ENCODE assay signal across 8 mouse cellular contexts in the genomic region with DNA sequence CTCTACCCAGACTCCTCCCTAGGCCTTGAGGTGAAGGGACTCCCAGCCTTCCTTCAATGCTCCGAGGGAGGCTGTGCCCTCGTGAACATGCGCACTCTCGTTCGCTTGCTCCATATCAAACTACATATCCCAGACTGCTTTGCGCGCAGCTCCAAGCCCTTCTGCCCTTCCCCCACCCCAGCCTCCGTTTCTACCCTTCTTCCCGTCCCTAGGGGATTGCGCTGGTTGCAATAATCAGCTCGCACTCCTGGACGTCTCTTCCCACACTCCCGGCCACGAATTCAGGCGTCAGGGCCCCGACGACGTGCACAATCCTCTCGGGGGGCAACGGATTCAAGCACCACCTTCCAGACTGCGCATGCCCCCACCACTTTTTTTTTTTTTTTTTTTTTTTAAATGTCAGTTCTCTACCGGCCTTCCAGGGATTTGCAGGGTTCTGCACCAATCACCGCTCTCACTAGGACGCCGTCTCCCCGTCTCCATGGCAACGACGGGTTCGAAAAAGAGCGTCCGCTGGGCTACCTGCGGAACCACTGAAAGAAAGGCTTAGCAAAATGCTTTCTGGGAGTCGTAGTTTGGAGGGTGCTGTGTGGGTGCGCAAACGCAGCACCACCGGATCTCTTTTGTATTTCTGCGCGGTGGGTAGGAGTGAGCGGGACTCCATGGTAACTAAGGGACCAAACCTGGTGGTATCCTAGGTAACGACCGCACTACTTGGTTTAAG. TPM values are rescaled to one million over a fixed set of nuclear protein-coding genes. Genes with fewer than 3 reads are reported as not detected.
DNase-seq lines count a peak whose midpoint lies in the region; ATAC-seq and TF ChIP-seq lines count a peak whose summit lies in the region.

Gene Mzf1, minus strand, starts transcription at position 478 of the 724 bp plus-strand sequence.

- ATAC-seq in forebrain, embryonic 15.5 days (replicated peaks), result peak; percentile 96
- ATAC-seq in neutrophil, adult 5-6 weeks (ENCODE audit: extremely low read depth, insufficient number of reproducible peaks, low FRiP score, poor library complexity, severe bottlenecking), result peak; percentile 90

- H3K27me3 ChIP-seq in forebrain, embryonic 15.5 days, result no peaks in the 10 kb centered on the region

- H3K4me2 ChIP-seq in forebrain, embryonic 15.5 days (replicated peaks), result peak within 1 kb of the TSS; percentile 59

- H3K4me1 ChIP-seq in forebrain, embryonic 15.5 days, result peaks cover 12% of the 10 kb centered on the region
- no peaks in the 10 kb centered on the region for H3K4me1 ChIP-seq in lung, adult 2 months (ENCODE audit: control insufficient read depth, insufficient read depth, low read length)

- peak within 1 kb of the TSS; percentile 96 for H3K27ac ChIP-seq in forebrain, embryonic 15.5 days (replicated peaks)

- TF ChIP-seq POLR2A in lung, adult 2 months (IDR thresholded peaks at IDR 0.05; ENCODE audit: borderline replicate concordance, extremely low read depth, low read depth, low read length), result peak; percentile 96; the same call in 1 of the 2 replicates

- WGBS in forebrain, embryonic 15.5 days, result under 1% methylated on average over 41 of the region's 41 CpGs
- under 1% methylated on average over 41 of the region's 41 CpGs for WGBS in lung, adult 2 months

- DNase-seq in ES-CJ7 (ENCODE audit: low read depth, low spot score), result peak; percentile 99
- DNase-seq in cerebellum, adult 11 months, result peak; percentile 94
- DNase-seq in heart, postnatal 25 days (ENCODE audit: low spot score), result peak; percentile 82
- peak; percentile 95 to 98 for DNase-seq in layer of hippocampus, adult 18-20 months (ENCODE audit: low spot score in 2 of 2)
- DNase-seq in lung, adult 2 months, result peak; percentile 92
- DNase-seq in thymus, adult 18-20 months, result peak; percentile 88 to 95

- H3K9me3 ChIP-seq in forebrain, embryonic 15.5 days, result no peaks in the 10 kb centered on the region

- H3K36me3 ChIP-seq in forebrain, embryonic 15.5 days, result no peaks in the 10 kb centered on the region

- peak within 1 kb of the TSS; percentile 55 for H3K4me3 ChIP-seq in forebrain, embryonic 15.5 days
- H3K4me3 ChIP-seq in lung, adult 2 months (replicated peaks; ENCODE audit: extremely low read depth, low read depth, low read length), result peak within 1 kb of the TSS; percentile 90

- H3K9ac ChIP-seq in forebrain, embryonic 15.5 days (replicated peaks), result peak within 1 kb of the TSS; percentile 58

- TF ChIP-seq CTCF in lung, adult 2 months (IDR thresholded peaks at IDR 0.05; ENCODE audit: insufficient read depth, low read length), result no peak

- intact Hi-C loops in heart, postnatal 25 days (cut with DNase I), result loop anchor here (2.0 to 5.0 kb wide), 3 partner anchors 20 to 223 kb away; partner anchors contain the start of genes Chmp2a, Lig1, Rps5 and Zswim9

RNA-seq across cellular contexts. Expression of gene Mzf1, which starts in this region (rescaled TPM):
- polyA plus RNA-seq in forebrain, embryonic 15.5 days (2015; fragmentation: Nextera tagmentation; extraction: Ambion mirVana), result 7.9 and 8.7 TPM in 2 replicates
- under 1 TPM; 0.39 to 0.48 TPM for total RNA-seq in heart, postnatal 25 days (2021)
- 10 to 100 TPM; 11.9 to 13.1 TPM for total RNA-seq in layer of hippocampus, adult 18-20 months (2021)
- polyA plus RNA-seq in lung, adult 2 months (2012; rRNA removed), result 2.3 and 2.5 TPM in 2 replicates
- total RNA-seq in neutrophil, adult 5-6 weeks (2017), result 0.70 and 1.1 TPM in 2 replicates

Comparison
In these comparisons a context has a peak if more than half of its experiments do, and no peak if none do; other contexts are left out.
1. Peak in every context shown above with its lines: DNase-seq, ATAC-seq, H3K4me3 ChIP-seq and H3K27ac ChIP-seq.
2. Peak in DNase-seq in heart, postnatal 25 days; RNA of the gene not detected or under 1 TPM.